9 mouse cellular contexts compared by ENCODE assay signal in the genomic region with DNA sequence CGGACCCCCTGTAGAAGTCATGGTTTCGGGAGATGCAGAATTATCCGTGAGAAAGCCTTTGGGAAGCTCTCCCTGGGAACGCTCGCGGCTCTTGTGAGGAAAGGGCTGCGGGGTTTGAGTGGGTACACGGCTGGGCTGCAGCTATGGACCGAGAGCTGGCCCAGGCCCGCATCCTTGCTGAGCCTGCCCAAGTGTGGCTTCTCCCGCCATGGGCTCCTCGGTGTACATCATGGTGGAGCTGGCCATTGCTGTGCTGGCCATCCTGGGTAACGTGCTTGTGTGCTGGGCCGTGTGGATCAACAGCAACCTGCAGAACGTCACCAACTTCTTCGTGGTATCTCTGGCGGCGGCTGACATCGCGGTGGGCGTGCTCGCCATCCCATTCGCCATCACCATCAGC.
"Had no signal": no experiment of that assay in that cellular context is flagged by ENCODE, and none has a peak within 500 bp of the region (broad histone marks: within the 10 kb centered on the region; RNA-seq: fewer than 3 reads in every experiment).

No protein-coding gene starts in this region.

- H3K36me3 ChIP-seq: midbrain, embryonic 10.5 days; midbrain, embryonic 12.5 days; neural tube, embryonic 12.5 days; stomach, embryonic 15.5 days had no signal

- H3K4me3 ChIP-seq: midbrain, embryonic 10.5 days; midbrain, embryonic 12.5 days; neural tube, embryonic 12.5 days; stomach, embryonic 15.5 days had no signal

- H3K9me3 ChIP-seq: midbrain, embryonic 10.5 days; midbrain, embryonic 12.5 days; neural tube, embryonic 12.5 days; stomach, embryonic 15.5 days had no signal

- H3K4me1 ChIP-seq: midbrain, embryonic 12.5 days; neural tube, embryonic 12.5 days; stomach, embryonic 15.5 days had no signal

- H3K27ac ChIP-seq: midbrain, embryonic 10.5 days; midbrain, embryonic 12.5 days; neural tube, embryonic 12.5 days; stomach, embryonic 15.5 days; stomach, postnatal 0 days had no signal

- H3K27me3 ChIP-seq: midbrain, embryonic 12.5 days; neural tube, embryonic 12.5 days; stomach, embryonic 15.5 days had no signal

- DNase-seq: midbrain, embryonic 14.5 days; right cerebral cortex, postnatal 14 days; thymus, adult 2 months; thymus, postnatal 4 days had no signal
